Mouse (Mus musculus) adrenal gland, postnatal 4 days (tissue): ENCODE results near the gene Coa5. TPM values are rescaled to one million over a fixed set of nuclear protein-coding genes. Genes with fewer than 3 reads are reported as not detected.

Experiments used
- DNase-seq, 2 experiments: peaks; one replicate each; pipeline ENCODE4 v3.0.0; 2021 to 2022; ENCODE audit warnings: low spot score in 2 of 2, mixed read lengths in 2 of 2
- long read RNA-seq, 2 experiments: library from polyadenylated mRNA; stranded (forward); transcript quantifications; one replicate each; pipeline ENCODE4 v2.0.0; 2021
- total RNA-seq, 2 experiments: library from RNA; stranded (reverse); gene quantifications; 2 replicates each; pipeline ENCODE4 v1.2.3; 2021

The Coa5 gene
- total RNA-seq: 10 to 100 TPM; 78.0 to 78.9 TPM
- long read RNA-seq, experiment 1, transcript Coa5-201 (3 exons, 3,863 nt): major isoform, 31 of 36 reads
- long read RNA-seq, experiment 1, partial matches to known transcripts: 0 of 36 reads
- long read RNA-seq, experiment 1, other reads (novel, unspliced or antisense): 5 of 36 reads
- long read RNA-seq, experiment 2, transcript Coa5-201 (3 exons, 3,863 nt): major isoform, 72 of 86 reads
- long read RNA-seq, experiment 2, partial matches to known transcripts: 0 of 86 reads
- long read RNA-seq, experiment 2, other reads (novel, unspliced or antisense): 14 of 86 reads

- peak; percentile 75 to 87 for DNase-seq
Observed at GRCm38 (mm10) chr1:37429366-37430296, at the start of gene Coa5, which contains the start of gene Unc50. Coa5 (minus strand) TSS chr1:37430103. Unc50 (plus strand) TSS chr1:37430139.

GRCm38 (mm10) chr1:37479074-37479473 is 49.2 kb upstream of the Coa5 start:
- no peak for DNase-seq

GRCm38 (mm10) chr1:37478416-37478815 is 48.5 kb upstream of the Coa5 start:
- DNase-seq: no peak

- DNase-seq: no peak
Observed at GRCm38 (mm10) chr1:37477928-37478327, 48.0 kb upstream of the Coa5 start.

- no peak for DNase-seq
Observed at GRCm38 (mm10) chr1:37477250-37477649, 47.3 kb upstream of the Coa5 start.

- DNase-seq: no peak
Observed at GRCm38 (mm10) chr1:37475312-37475711, 45.4 kb upstream of the Coa5 start.

- DNase-seq: no peak
Observed at GRCm38 (mm10) chr1:37474634-37475190, 44.8 kb upstream of the Coa5 start.

- DNase-seq: no peak
Observed at GRCm38 (mm10) chr1:37474046-37474445, 44.1 kb upstream of the Coa5 start.

GRCm38 (mm10) chr1:37473251-37473650 is 43.3 kb upstream of the Coa5 start:
- no peak for DNase-seq

GRCm38 (mm10) chr1:37471179-37472148 is 41.6 kb upstream of the Coa5 start:
- DNase-seq: no peak

GRCm38 (mm10) chr1:37469007-37469406 is 39.1 kb upstream of the Coa5 start:
- DNase-seq: no peak

GRCm38 (mm10) chr1:37467806-37468205 is 37.9 kb upstream of the Coa5 start:
- DNase-seq: no peak

GRCm38 (mm10) chr1:37466322-37466995 is 36.6 kb upstream of the Coa5 start:
- DNase-seq: no peak

- DNase-seq: no peak
Observed at GRCm38 (mm10) chr1:37464878-37465452, 35.1 kb upstream of the Coa5 start.

- no peak for DNase-seq
Observed at GRCm38 (mm10) chr1:37457546-37457945, 27.6 kb upstream of the Coa5 start.

GRCm38 (mm10) chr1:37451270-37451669 is 21.4 kb upstream of the Coa5 start:
- no peak for DNase-seq

GRCm38 (mm10) chr1:37448361-37449095 is 18.6 kb upstream of the Coa5 start:
- peak in 1 of 2 experiments; percentile 34 for DNase-seq

- no peak for DNase-seq
Observed at GRCm38 (mm10) chr1:37442848-37443835, 13.2 kb upstream of the Coa5 start.
